Mouse (Mus musculus): ENCODE measurements around the gene Ap1m2. TPM values are rescaled to one million over a fixed set of nuclear protein-coding genes. Genes with fewer than 3 reads are reported as not detected.

The Ap1m2 gene
- total and polyA plus RNA-seq, 3 experiments = 0.73 to 1.0 TPM; not detected in 1

- TF ChIP-seq MYB (IDR thresholded peaks at IDR 0.05; ENCODE audit: low read depth, low read length) (no peak), NRF1 (IDR thresholded peaks at IDR 0.05; ENCODE audit: insufficient read depth, low read depth, low read length, poor library complexity, severe bottlenecking) (no peak), TBP (IDR thresholded peaks at IDR 0.05; ENCODE audit: low read depth, low read length) (no peak), MEF2A (IDR thresholded peaks at IDR 0.05; ENCODE audit: extremely low read depth, insufficient replicate concordance, low read depth, low read length, poor library complexity, severe bottlenecking) (no peak), MXI1 (IDR thresholded peaks at IDR 0.05; ENCODE audit: low read depth, low read length) (no peak; the same call in 1 of the 2 replicates), ZNF384 (IDR thresholded peaks at IDR 0.05; ENCODE audit: low read depth, low read length) (no peak), SMC3 (IDR thresholded peaks at IDR 0.05; ENCODE audit: low read depth, low read length) (no peak), GATA1 (IDR thresholded peaks at IDR 0.05; ENCODE audit: low read depth, low read length) (no peak), POLR2AphosphoS2 (IDR thresholded peaks at IDR 0.05; ENCODE audit: low read length) (peak; percentile 22; the same call in 1 of the 2 replicates)
These were observed 35.8 kb downstream of the Ap1m2 start (continued) for GRCm38 (mm10) chr9:21276307-21276706.

GRCm38 (mm10) chr9:21275727-21276126 is 36.4 kb downstream of the Ap1m2 start:
- DNase-seq (ENCODE audit: low read depth, low spot score) = no peak
- H3K4me1 ChIP-seq (ENCODE audit: control insufficient read depth in 1 of 2, insufficient read depth in 2 of 2, low read length in 2 of 2) = no peaks in the 10 kb centered on the region
- H3K27me3 ChIP-seq (ENCODE audit: control insufficient read depth in 1 of 2, insufficient read depth in 2 of 2, low read length in 2 of 2) = no peaks in the 10 kb centered on the region
- H3K36me3 ChIP-seq (ENCODE audit: control insufficient read depth in 1 of 2, insufficient read depth in 2 of 2, low read length in 2 of 2) = peaks cover 0 to 68% of the 10 kb centered on the region in 2 experiments; a peak in 2 of 4 replicates
- H3K4me3 ChIP-seq (ENCODE audit: control insufficient read depth in 1 of 2, insufficient read depth in 1 of 2, low read depth in 2 of 2, low read length in 2 of 2) = no peak overlapping the region
- H3K9me3 ChIP-seq (replicated peaks; ENCODE audit: insufficient read depth, low read length) = no peaks in the 10 kb centered on the region
- H3K79me2 ChIP-seq (ENCODE audit: control insufficient read depth, insufficient read depth, low read length, poor library complexity) = no peaks in the 10 kb centered on the region
- no peak overlapping the region for H3K9ac ChIP-seq (ENCODE audit: control insufficient read depth, low read depth, low read length, poor library complexity, severe bottlenecking)
- no peak overlapping the region for H3K27ac ChIP-seq (ENCODE audit: control insufficient read depth, low read depth, low read length)
- TF ChIP-seq POLR2AphosphoS5 (IDR thresholded peaks at IDR 0.05; ENCODE audit: borderline replicate concordance, low read depth, low read length) (peak; percentile 92), MAFK (IDR thresholded peaks at IDR 0.05; ENCODE audit: borderline replicate concordance, low read depth, low read length) (no peak)

- Histone ChIP-seq H3K27me3 (ENCODE audit: control insufficient read depth in 1 of 2, insufficient read depth in 2 of 2, low read length in 2 of 2) (no peaks in the 10 kb centered on the region), H3K79me2 (ENCODE audit: control insufficient read depth, insufficient read depth, low read length, poor library complexity) (no peaks in the 10 kb centered on the region), H3K9me3 (replicated peaks; ENCODE audit: insufficient read depth, low read length) (no peaks in the 10 kb centered on the region), H3K36me3 (ENCODE audit: control insufficient read depth in 1 of 2, insufficient read depth in 2 of 2, low read length in 2 of 2) (peaks cover 0 to 65% of the 10 kb centered on the region in 2 experiments; a peak in 2 of 4 replicates), H3K4me3 (ENCODE audit: control insufficient read depth in 1 of 2, insufficient read depth in 1 of 2, low read depth in 2 of 2, low read length in 2 of 2) (no peak overlapping the region), H3K27ac (ENCODE audit: control insufficient read depth, low read depth, low read length) (no peak overlapping the region), H3K9ac (ENCODE audit: control insufficient read depth, low read depth, low read length, poor library complexity, severe bottlenecking) (no peak overlapping the region), H3K4me1 (ENCODE audit: control insufficient read depth in 1 of 2, insufficient read depth in 2 of 2, low read length in 2 of 2) (no peaks in the 10 kb centered on the region)
- peak; percentile 51 for DNase-seq (ENCODE audit: low read depth, low spot score)
- TF ChIP-seq GATA1 (IDR thresholded peaks at IDR 0.05; ENCODE audit: low read depth, low read length) (no peak), USF2 (IDR thresholded peaks at IDR 0.05; ENCODE audit: borderline replicate concordance in 1 of 2, insufficient read depth in 1 of 2, low read depth in 1 of 2, low read length in 2 of 2) (no peak), POLR2A (IDR thresholded peaks at IDR 0.05; ENCODE audit: control insufficient read depth in 1 of 2, insufficient read depth in 1 of 2, low read depth in 1 of 2, low read length in 2 of 2, poor library complexity in 1 of 2) (peak in 1 of 2 experiments; percentile 55; a peak in 1 of 4 replicates), UBTF (IDR thresholded peaks at IDR 0.05; ENCODE audit: borderline replicate concordance, insufficient read depth, low read depth, low read length) (no peak), POLR2AphosphoS2 (IDR thresholded peaks at IDR 0.05; ENCODE audit: low read length) (peak; percentile 46), MEF2A (IDR thresholded peaks at IDR 0.05; ENCODE audit: extremely low read depth, insufficient replicate concordance, low read depth, low read length, poor library complexity, severe bottlenecking) (no peak), ZMIZ1 (IDR thresholded peaks at IDR 0.05; ENCODE audit: low read depth, low read length) (peak; percentile 26; the same call in 1 of the 2 replicates), EP300 (IDR thresholded peaks at IDR 0.05; ENCODE audit: low read depth in 1 of 2, low read length in 2 of 2) (no peak), ZKSCAN1 (IDR thresholded peaks at IDR 0.05; ENCODE audit: low read depth, low read length) (peak; percentile 92), CHD2 (IDR thresholded peaks at IDR 0.05; ENCODE audit: low read length) (no peak), MAX (IDR thresholded peaks at IDR 0.05; ENCODE audit: low read length) (no peak), NRF1 (IDR thresholded peaks at IDR 0.05; ENCODE audit: insufficient read depth, low read depth, low read length, poor library complexity, severe bottlenecking) (no peak), CHD1 (IDR thresholded peaks at IDR 0.05; ENCODE audit: low read depth, low read length) (no peak), RCOR1 (IDR thresholded peaks at IDR 0.05; ENCODE audit: low read depth, low read length) (no peak), NELFE (IDR thresholded peaks at IDR 0.05; ENCODE audit: low read depth, low read length) (peak; percentile 38; the same call in 1 of the 2 replicates), RAD21 (IDR thresholded peaks at IDR 0.05; ENCODE audit: low read depth, low read length) (no peak), SMC3 (IDR thresholded peaks at IDR 0.05; ENCODE audit: low read depth, low read length) (peak; percentile 19; the same call in 1 of the 2 replicates), KAT2A (conservative IDR thresholded peaks at IDR 0.05; ENCODE audit: low read depth, low read length) (no peak), ZNF384 (IDR thresholded peaks at IDR 0.05; ENCODE audit: low read depth, low read length) (no peak), TBP (IDR thresholded peaks at IDR 0.05; ENCODE audit: low read depth, low read length) (peak; percentile 40; the same call in 1 of the 2 replicates), POLR2AphosphoS5 (IDR thresholded peaks at IDR 0.05; ENCODE audit: borderline replicate concordance, low read depth, low read length) (no peak; the same call in none of the 2 replicates), BHLHE40 (IDR thresholded peaks at IDR 0.05; ENCODE audit: borderline replicate concordance, low read depth, low read length) (no peak)
These were observed 37.0 kb downstream of the Ap1m2 start for GRCm38 (mm10) chr9:21275013-21275710.
